Mouse (Mus musculus) cerebellum, adult 2 months (tissue): ENCODE data around the gene Pigp. TPM values are rescaled to one million over a fixed set of nuclear protein-coding genes. Genes with fewer than 3 reads are reported as not detected.

ENCODE experiments used
- DNase-seq, 2 experiments: peaks; one replicate each; pipeline ENCODE4 v3.0.0; 2021
- H3K27ac ChIP-seq: fragments of 200-500 bp; 2 replicates; pipeline ENCODE4 v1.5.1; 2012; ENCODE audit warnings: low read length, control low read depth, inconsistent platforms; ENCODE audit not compliant: insufficient read depth
- H3K27me3 ChIP-seq: fragments of 200-500 bp; 2 replicates; pipeline ENCODE4 v1.6.1; 2012; ENCODE audit warnings: inconsistent platforms, mild to moderate bottlenecking, low read length, moderate library complexity; ENCODE audit not compliant: control insufficient read depth, insufficient read depth
- H3K4me1 ChIP-seq: fragments of 200-500 bp; 2 replicates; pipeline ENCODE4 v1.6.1; 2011; ENCODE audit warnings: low read length; ENCODE audit not compliant: control insufficient read depth, insufficient read depth
- H3K4me3 ChIP-seq: fragments of 200-500 bp; replicated peaks from 2 replicates; pipeline ENCODE3; 2011; ENCODE audit warnings: mild to moderate bottlenecking, low read depth, low read length, control low read depth; ENCODE audit not compliant: insufficient read depth
- CTCF ChIP-seq: fragments of 200-500 bp; IDR thresholded peaks from 2 replicates; pipeline ENCODE4 v1.5.1; 2011; ENCODE audit warnings: low read depth, mild to moderate bottlenecking, control low read depth, low read length, moderate library complexity, borderline replicate concordance; ENCODE audit not compliant: insufficient read depth
- POLR2A ChIP-seq: fragments of 200-500 bp; IDR thresholded peaks from 2 replicates; pipeline ENCODE4 v1.6.1; 2011; ENCODE audit warnings: low read length, control low read depth, borderline replicate concordance; ENCODE audit not compliant: insufficient read depth
- WGBS: fragments of 180-500 bp; shearing (Covaris S2); methylation state at CpG from one replicate; pipeline ENCODE4 v1.1.7; 2018; 5-methylcytosine and 5-hydroxymethylcytosine counted together
- polyA plus RNA-seq: library from polyadenylated mRNA; depleted of rRNA; stranded (reverse); fragments of >200 nt; gene quantifications from 2 replicates; pipeline ENCODE4 v1.2.3, GENCODE M21; 2012; rRNA removed

Pigp gene
- 73.6 and 83.0 TPM in 2 replicates for polyA plus RNA-seq

DNA sequence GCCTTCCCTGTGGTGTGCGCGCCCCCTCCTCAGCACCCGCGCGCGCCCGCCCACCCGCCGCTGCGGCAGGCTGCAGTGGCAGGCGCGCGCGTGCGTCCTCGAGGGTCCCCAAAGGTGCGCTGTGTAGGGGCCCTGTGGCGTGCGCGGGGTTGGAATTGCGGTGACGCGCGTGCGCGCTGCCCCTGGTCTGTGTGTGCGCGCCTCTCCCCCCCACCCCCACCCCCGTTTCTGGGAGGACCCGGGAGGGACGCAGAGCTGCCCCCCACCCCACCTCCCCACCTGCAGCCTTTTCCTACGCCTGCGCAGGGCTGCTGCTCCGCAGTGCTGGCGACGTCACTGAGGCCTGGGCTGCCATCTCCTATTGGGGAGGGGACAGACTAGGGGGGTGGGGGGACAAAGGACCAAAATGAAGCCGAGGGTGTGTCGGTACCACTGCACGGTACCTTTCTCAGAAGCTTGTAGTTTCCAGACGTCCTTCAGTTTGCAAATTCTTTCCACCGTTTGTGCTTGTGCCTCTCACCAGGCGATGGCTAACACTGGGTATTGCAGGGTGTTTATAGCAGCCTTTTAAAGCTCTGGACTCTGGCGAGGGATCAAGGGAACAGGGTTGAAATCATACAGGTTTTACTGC is at the start of gene Pigp:
Gene Pigp (minus strand): TSS at position 542 of the 631 bp plus-strand sequence.
- TF ChIP-seq POLR2A = no peak
- peak; percentile 29; the same call in 1 of the 2 replicates for TF ChIP-seq CTCF
- DNase-seq = peak; percentile 76 to 77
- Histone ChIP-seq H3K4me3 (peak within 1 kb of the TSS; percentile 62), H3K27ac (peak within 1 kb of the TSS; percentile 45), H3K27me3 (no peaks in the 10 kb centered on the region), H3K4me1 (no peaks in the 10 kb centered on the region; the same call in 1 of the 2 replicates)
- under 1% methylated on average over 39 of the region's 43 CpGs for WGBS

GRCm38 (mm10) chr16:94420498-94420897 is 48.9 kb upstream of the Pigp start:
- no peak for DNase-seq
- Histone ChIP-seq H3K27ac (no peak overlapping the region), H3K4me3 (no peak overlapping the region), H3K27me3 (no peaks in the 10 kb centered on the region), H3K4me1 (no peaks in the 10 kb centered on the region)
- TF ChIP-seq CTCF (no peak; the same call in 1 of the 2 replicates), POLR2A (no peak)
- 99% methylated on average over 3 of the region's 3 CpGs for WGBS

DNA sequence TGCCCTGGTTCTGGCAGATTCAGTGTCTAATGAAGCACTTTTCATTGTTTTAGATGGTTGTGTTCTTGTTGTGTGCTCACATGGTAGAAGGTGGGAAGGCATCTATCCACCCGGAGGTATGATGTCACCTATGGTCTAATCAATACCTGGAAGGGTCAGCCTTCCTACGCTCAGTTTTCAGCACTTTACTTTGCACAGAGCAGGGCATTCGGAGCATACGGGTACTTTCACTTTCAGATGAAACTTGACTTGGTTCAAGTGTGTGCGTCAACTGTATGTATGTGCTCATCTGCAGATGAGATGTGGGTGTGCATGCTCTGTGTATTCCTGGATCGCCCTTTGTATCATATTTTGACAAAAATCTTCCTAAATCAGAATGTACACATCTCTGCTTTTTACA is 42.5 kb upstream of the Pigp start:
- DNase-seq = no peak
- WGBS = 95% methylated on average over 6 of the region's 6 CpGs
- Histone ChIP-seq H3K4me3 (no peak overlapping the region), H3K4me1 (no peaks in the 10 kb centered on the region; the same call in 1 of the 2 replicates), H3K27me3 (no peaks in the 10 kb centered on the region), H3K27ac (no peak overlapping the region)
- TF ChIP-seq CTCF (no peak), POLR2A (no peak)

GRCm38 (mm10) chr16:94412760-94413159 is 41.1 kb upstream of the Pigp start:
- WGBS = 88% methylated on average over 4 of the region's 4 CpGs
- H3K27me3 ChIP-seq = no peaks in the 10 kb centered on the region
- no peaks in the 10 kb centered on the region; the same call in 1 of the 2 replicates for H3K4me1 ChIP-seq
- no peak overlapping the region for H3K27ac ChIP-seq
- H3K4me3 ChIP-seq = no peak overlapping the region
- TF ChIP-seq POLR2A (no peak), CTCF (no peak)
- no peak for DNase-seq

- DNase-seq = no peak
Observed at GRCm38 (mm10) chr16:94412198-94412597, 40.6 kb upstream of the Pigp start.

GRCm38 (mm10) chr16:94411287-94411686 is 39.6 kb upstream of the Pigp start:
- no peak for DNase-seq
- WGBS = 63% methylated on average over 3 of the region's 3 CpGs
- Histone ChIP-seq H3K4me1 (no peaks in the 10 kb centered on the region; the same call in 1 of the 2 replicates), H3K27me3 (no peaks in the 10 kb centered on the region), H3K27ac (no peak overlapping the region), H3K4me3 (no peak overlapping the region)
- TF ChIP-seq POLR2A = no peak
- TF ChIP-seq CTCF = no peak

More at GRCm38 (mm10) chr16:94412198-94412597, 40.6 kb upstream of the Pigp start:
- Histone ChIP-seq H3K27ac (no peak overlapping the region), H3K4me3 (no peak overlapping the region), H3K27me3 (no peaks in the 10 kb centered on the region), H3K4me1 (no peaks in the 10 kb centered on the region; the same call in 1 of the 2 replicates)
- WGBS = 51% methylated on average over 2 of the region's 2 CpGs
- TF ChIP-seq POLR2A (no peak), CTCF (no peak)

GRCm38 (mm10) chr16:94402185-94402584 is 30.5 kb upstream of the Pigp start:
- TF ChIP-seq POLR2A (no peak), CTCF (peak; percentile 28; the same call in 1 of the 2 replicates)
- 68% methylated on average over 4 of the region's 4 CpGs for WGBS
- H3K4me3 ChIP-seq = no peak overlapping the region
- peaks cover 8% of the 10 kb centered on the region for H3K4me1 ChIP-seq
- no peaks in the 10 kb centered on the region for H3K27me3 ChIP-seq
- DNase-seq = peak; percentile 49 to 54
- H3K27ac ChIP-seq = no peak overlapping the region

DNA sequence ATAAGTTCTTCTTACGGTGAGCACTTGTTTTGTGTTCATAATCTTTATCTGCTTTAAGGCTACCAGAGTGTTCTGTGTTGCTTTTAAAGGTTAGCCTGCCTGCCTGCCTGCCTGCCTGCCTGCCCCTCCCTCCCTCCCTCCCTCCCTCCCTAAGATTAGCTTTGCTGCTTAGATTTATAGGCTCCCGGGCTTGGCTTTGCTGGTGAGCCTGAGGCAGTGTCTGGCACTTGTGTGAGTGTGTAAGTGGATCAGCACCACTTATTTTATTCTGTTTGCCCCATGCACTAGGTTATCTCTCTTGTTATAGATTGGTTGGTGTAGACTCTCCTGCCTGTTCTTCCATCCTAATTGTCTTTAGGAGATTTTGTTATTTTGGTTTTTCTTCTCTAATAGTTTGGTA is 30.0 kb upstream of the Pigp start:
- Histone ChIP-seq H3K4me1 (peaks cover 8% of the 10 kb centered on the region), H3K27me3 (no peaks in the 10 kb centered on the region), H3K27ac (no peak overlapping the region), H3K4me3 (no peak overlapping the region)
- no peak for TF ChIP-seq POLR2A
- no peak for TF ChIP-seq CTCF
- 51% methylated on average over 2 of the region's 2 CpGs for WGBS
- no peak for DNase-seq
